Mouse (Mus musculus) liver, adult 2 months (tissue): ENCODE measurements around the gene Taok3. TPM values are rescaled to one million over a fixed set of nuclear protein-coding genes. Genes with fewer than 3 reads are reported as not detected.

Experiments
- DNase-seq: peaks from one replicate; pipeline ENCODE4 v3.0.0-alpha.2; 2011; ENCODE audit warnings: low read depth, low spot score; ENCODE audit errors: extremely low read depth
- H3K27ac ChIP-seq: fragments of 200-500 bp; replicated peaks from 2 replicates; pipeline ENCODE4 v1.5.1; 2012; ENCODE audit warnings: low read depth, mild to moderate bottlenecking, control low read depth, inconsistent platforms, low read length; ENCODE audit not compliant: insufficient read depth
- H3K27me3 ChIP-seq: fragments of 200-500 bp; 2 replicates; pipeline ENCODE4 v1.6.1; 2012; ENCODE audit warnings: mild to moderate bottlenecking, moderate library complexity, low read length, inconsistent platforms; ENCODE audit not compliant: control insufficient read depth, insufficient read depth
- H3K36me3 ChIP-seq: fragments of 200-500 bp; 2 replicates; pipeline ENCODE4 v1.6.1; 2012; ENCODE audit warnings: low read length, inconsistent platforms; ENCODE audit not compliant: control insufficient read depth, insufficient read depth
- H3K4me1 ChIP-seq: fragments of 200-500 bp; 2 replicates; pipeline ENCODE4 v1.6.1; 2011; ENCODE audit warnings: low read length; ENCODE audit not compliant: control insufficient read depth, insufficient read depth
- H3K4me3 ChIP-seq: fragments of 200-500 bp; 2 replicates; pipeline ENCODE4 v1.5.1; 2011; ENCODE audit warnings: low read depth, mild to moderate bottlenecking, control low read depth, low read length, moderate library complexity; ENCODE audit not compliant: insufficient read depth
- H3K79me2 ChIP-seq: fragments of 200-500 bp; 2 replicates; pipeline ENCODE4 v1.6.1; 2012; ENCODE audit warnings: inconsistent platforms, mild to moderate bottlenecking, low read length, moderate library complexity; ENCODE audit not compliant: control insufficient read depth, insufficient read depth
- H3K9ac ChIP-seq: fragments of 200-500 bp; 2 replicates; pipeline ENCODE4 v1.6.1; 2012; ENCODE audit warnings: low read depth, mild to moderate bottlenecking, control low read depth, inconsistent platforms, low read length
- CTCF ChIP-seq: fragments of 200-500 bp; IDR thresholded peaks from 2 replicates; pipeline ENCODE4 v1.5.1; 2011; ENCODE audit warnings: low read depth, low read length, control low read depth
- POLR2A ChIP-seq: fragments of 200-500 bp; IDR thresholded peaks from 2 replicates; pipeline ENCODE4 v1.6.1; 2011; ENCODE audit warnings: low read length, control low read depth; ENCODE audit not compliant: insufficient read depth; ENCODE audit errors: extremely low read depth
- WGBS: fragments of 180-500 bp; shearing (Covaris S2); methylation state at CpG from one replicate; pipeline ENCODE4 v1.1.7; 2018; 5-methylcytosine and 5-hydroxymethylcytosine counted together
- polyA plus RNA-seq: library from polyadenylated mRNA; depleted of rRNA; stranded (reverse); fragments of >200 nt; gene quantifications from 2 replicates; pipeline ENCODE4 v1.2.3, GENCODE M21; 2012
- total RNA-seq: library from RNA; depleted of rRNA; stranded (reverse); fragments of >200 nt; gene quantifications from 2 replicates; pipeline ENCODE4 v1.2.3, GENCODE M21; 2014

Gene Taok3
- total and polyA plus RNA-seq, 2 experiments = 16.2 to 23.0 TPM

- no peak for DNase-seq
- no peaks in the 10 kb centered on the region for H3K27me3 ChIP-seq
- 80% methylated on average over 4 of the region's 4 CpGs for WGBS
- H3K36me3 ChIP-seq = peaks cover 6% of the 10 kb centered on the region
- peaks cover 64% of the 10 kb centered on the region for H3K79me2 ChIP-seq
- no peak for TF ChIP-seq POLR2A
- no peak for TF ChIP-seq CTCF
- no peak overlapping the region for H3K9ac ChIP-seq
- no peak overlapping the region for H3K4me3 ChIP-seq
- H3K4me1 ChIP-seq = peaks cover 22% of the 10 kb centered on the region
- no peak overlapping the region for H3K27ac ChIP-seq
These were observed 3.9 kb downstream of the Taok3 start for GRCm38 (mm10) chr5:117123840-117124239.

GRCm38 (mm10) chr5:117125482-117126346 is 5.8 kb downstream of the Taok3 start:
- peaks cover 22% of the 10 kb centered on the region for H3K4me1 ChIP-seq
- peaks cover 68% of the 10 kb centered on the region for H3K79me2 ChIP-seq
- WGBS = 90% methylated on average over 16 of the region's 16 CpGs

DNA sequence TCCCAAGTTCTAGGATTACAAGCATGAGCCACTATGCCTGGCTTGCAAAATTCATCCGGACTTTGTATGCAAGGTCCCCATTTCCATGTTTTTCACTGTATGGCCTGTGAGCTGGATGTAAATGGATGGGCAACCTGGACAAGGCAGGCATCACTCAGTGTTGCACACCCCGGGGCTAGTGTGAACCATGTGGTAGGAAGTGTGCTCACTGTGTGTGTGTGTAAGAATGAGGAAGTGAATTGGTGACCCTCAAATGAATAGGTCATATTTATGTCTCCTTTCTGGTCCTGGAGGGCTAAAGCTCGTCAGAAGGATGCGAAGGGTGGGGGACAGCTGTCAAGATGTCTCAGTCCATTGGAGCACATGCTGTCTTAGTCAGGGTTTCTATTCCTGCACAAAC is 7.1 kb downstream of the Taok3 start:
- peaks cover 8% of the 10 kb centered on the region for H3K36me3 ChIP-seq
- H3K4me1 ChIP-seq = peaks cover 23% of the 10 kb centered on the region
- no peak for DNase-seq
- 77% methylated on average over 4 of the region's 4 CpGs for WGBS
- no peak overlapping the region for H3K4me3 ChIP-seq
- H3K27me3 ChIP-seq = no peaks in the 10 kb centered on the region
- no peak for TF ChIP-seq POLR2A
- TF ChIP-seq CTCF = no peak
- peaks cover 61% of the 10 kb centered on the region for H3K79me2 ChIP-seq
- no peak overlapping the region for H3K9ac ChIP-seq
- H3K27ac ChIP-seq = no peak overlapping the region

More at GRCm38 (mm10) chr5:117125482-117126346, 5.8 kb downstream of the Taok3 start:
- Histone ChIP-seq H3K36me3 (peaks cover 8% of the 10 kb centered on the region), H3K27ac (no peak overlapping the region), H3K27me3 (no peaks in the 10 kb centered on the region), H3K9ac (no peak overlapping the region), H3K4me3 (no peak overlapping the region)
- TF ChIP-seq POLR2A (no peak), CTCF (no peak)
- no peak for DNase-seq

- H3K4me1 ChIP-seq = peaks cover 19% of the 10 kb centered on the region; the same call in 1 of the 2 replicates
- no peak overlapping the region for H3K4me3 ChIP-seq
- DNase-seq = no peak
- no peak for TF ChIP-seq POLR2A
- no peak for TF ChIP-seq CTCF
- H3K79me2 ChIP-seq = peaks cover 53% of the 10 kb centered on the region
- no peak overlapping the region for H3K27ac ChIP-seq
- H3K9ac ChIP-seq = no peak overlapping the region
- no peaks in the 10 kb centered on the region for H3K27me3 ChIP-seq
- whole genome bisulfite sequencing = 91% methylated on average over 15 of the region's 15 CpGs
- H3K36me3 ChIP-seq = peaks cover 8% of the 10 kb centered on the region
These were observed 10.8 kb downstream of the Taok3 start for GRCm38 (mm10) chr5:117130726-117131125.

DNA sequence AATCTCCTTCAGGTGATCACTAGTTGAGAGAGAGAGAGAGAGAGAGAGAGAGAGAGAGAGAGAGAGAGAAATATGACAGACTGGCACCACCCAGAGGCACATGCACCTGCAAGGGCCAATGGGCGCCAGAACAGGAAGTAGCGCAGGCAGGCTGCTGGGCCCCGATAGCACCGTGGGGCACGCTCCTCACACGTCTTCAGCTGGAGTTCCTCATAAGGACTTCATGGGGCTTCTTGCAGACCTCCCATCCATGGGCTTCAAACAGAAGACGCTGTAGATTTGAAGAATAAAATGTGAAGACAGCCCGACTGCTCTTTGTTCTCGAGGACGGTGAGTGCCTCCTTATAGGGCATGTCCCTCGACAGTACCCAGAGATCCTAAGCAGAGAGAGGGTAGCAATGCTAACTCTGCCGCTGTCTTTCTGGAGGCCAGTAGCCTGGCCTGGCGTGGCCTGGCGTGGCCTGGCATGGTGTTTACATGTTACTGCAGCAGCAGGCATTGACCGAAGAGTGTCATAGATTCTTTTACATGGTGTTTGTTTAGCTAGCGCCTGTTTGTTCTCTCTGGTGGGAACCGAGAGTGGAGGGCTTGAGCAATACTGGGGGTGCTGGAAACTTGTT is 13.6 kb downstream of the Taok3 start:
- H3K36me3 ChIP-seq = peaks cover 4% of the 10 kb centered on the region
- H3K27ac ChIP-seq = peak overlapping the region; percentile 29
- peak overlapping the region; percentile 3; the same call in 1 of the 2 replicates for H3K9ac ChIP-seq
- peak; percentile 49 for DNase-seq
- no peaks in the 10 kb centered on the region for H3K27me3 ChIP-seq
- peaks cover 49% of the 10 kb centered on the region for H3K79me2 ChIP-seq
- H3K4me3 ChIP-seq = peak overlapping the region; percentile 22; the same call in 1 of the 2 replicates
- peaks cover 30% of the 10 kb centered on the region for H3K4me1 ChIP-seq
- WGBS = 26% methylated on average over 17 of the region's 17 CpGs
- no peak for TF ChIP-seq CTCF
- no peak for TF ChIP-seq POLR2A
